Mouse (Mus musculus) testis, adult 2 months (tissue): ENCODE measurements around the gene Nme8.

Experiments used
- CTCF ChIP-seq: fragments of 200-500 bp; IDR thresholded peaks from 2 replicates; pipeline ENCODE4 v1.5.1; 2012; ENCODE audit warnings: low read depth, mild to moderate bottlenecking, inconsistent platforms, low read length, moderate library complexity; ENCODE audit not compliant: control insufficient read depth, insufficient read depth, insufficient replicate concordance
- POLR2A ChIP-seq: fragments of 200-500 bp; IDR thresholded peaks from 2 replicates; pipeline ENCODE4 v1.6.1; 2012; ENCODE audit warnings: low read depth, mild to moderate bottlenecking, inconsistent platforms, low read length, moderate library complexity; ENCODE audit not compliant: control insufficient read depth

DNA sequence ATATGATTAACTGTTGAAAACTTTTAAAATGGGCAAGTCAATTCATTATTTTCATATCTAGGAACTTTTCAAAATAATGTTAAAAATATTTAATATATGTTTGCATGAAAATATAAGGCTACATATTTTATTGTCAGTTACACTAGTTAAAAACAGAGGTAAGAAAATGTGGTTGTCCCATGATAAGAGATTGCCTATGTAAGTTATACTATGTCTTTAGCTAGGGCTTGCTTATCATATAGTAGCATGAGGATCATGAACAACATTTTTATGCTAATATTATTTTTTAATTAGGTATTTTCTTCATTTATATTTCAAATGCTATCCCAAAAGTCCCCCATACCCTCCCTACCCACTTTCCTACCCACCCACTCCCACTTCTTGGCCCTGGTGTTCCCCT lies 92.7 kb downstream of the Nme8 start:
- TF ChIP-seq CTCF: no peak
- TF ChIP-seq POLR2A: no peak
